Mouse (Mus musculus) heart, embryonic 12.5 days (tissue): ENCODE measurements at regions not wholly inside any gene's neighbourhood (a gene's known extent, or its start where the extent isn't known, plus 50 kb on each side); places are given as distances from the start of the nearest gene placed in this dataset.

Source experiments
- ATAC-seq: fragments of 200-750 bp; cut with Nextera tagmentation; 2 replicates; pipeline ENCODE4 v1.8.0; 2017; ENCODE audit warnings: moderate TSS enrichment, moderate library complexity; ENCODE audit not compliant: insufficient number of reproducible peaks, low FRiP score
- H3K27ac ChIP-seq: fragments of 300-500 bp; sonication (generic); 2 replicates; pipeline ENCODE4 v1.5.1; 2016; ENCODE audit warnings: mild to moderate bottlenecking, moderate library complexity; ENCODE audit not compliant: poor library complexity, severe bottlenecking
- H3K27me3 ChIP-seq: fragments of 300-500 bp; sonication (generic); replicated peaks from 2 replicates; pipeline ENCODE4 v1.6.1; 2016; ENCODE audit warnings: mild to moderate bottlenecking, moderate library complexity
- H3K36me3 ChIP-seq: fragments of 300-500 bp; sonication (generic); 2 replicates; pipeline ENCODE4 v1.6.1; 2016; ENCODE audit warnings: mild to moderate bottlenecking, moderate library complexity
- H3K4me1 ChIP-seq: fragments of 300-500 bp; sonication (generic); replicated peaks from 2 replicates; pipeline ENCODE4 v1.6.1; 2016; ENCODE audit warnings: mild to moderate bottlenecking
- H3K4me2 ChIP-seq: fragments of 300-500 bp; sonication (generic); 2 replicates; pipeline ENCODE4 v1.6.1; 2016; ENCODE audit warnings: mild to moderate bottlenecking, moderate library complexity
- H3K4me3 ChIP-seq: fragments of 300-500 bp; sonication (generic); 2 replicates; pipeline ENCODE4 v1.5.1; 2016; ENCODE audit warnings: mild to moderate bottlenecking
- H3K9ac ChIP-seq: fragments of 300-500 bp; sonication (generic); 2 replicates; pipeline ENCODE4 v1.6.1; 2016; ENCODE audit warnings: mild to moderate bottlenecking, moderate library complexity
- H3K9me3 ChIP-seq: fragments of 300-500 bp; sonication (generic); replicated peaks from 2 replicates; pipeline ENCODE4 v1.6.1; 2016; ENCODE audit warnings: mild to moderate bottlenecking, moderate library complexity
- WGBS: fragments of 180-500 bp; shearing (Covaris S2); methylation state at CpG from one replicate; pipeline ENCODE4 v1.1.7; 2016; 5-methylcytosine and 5-hydroxymethylcytosine counted together

DNA sequence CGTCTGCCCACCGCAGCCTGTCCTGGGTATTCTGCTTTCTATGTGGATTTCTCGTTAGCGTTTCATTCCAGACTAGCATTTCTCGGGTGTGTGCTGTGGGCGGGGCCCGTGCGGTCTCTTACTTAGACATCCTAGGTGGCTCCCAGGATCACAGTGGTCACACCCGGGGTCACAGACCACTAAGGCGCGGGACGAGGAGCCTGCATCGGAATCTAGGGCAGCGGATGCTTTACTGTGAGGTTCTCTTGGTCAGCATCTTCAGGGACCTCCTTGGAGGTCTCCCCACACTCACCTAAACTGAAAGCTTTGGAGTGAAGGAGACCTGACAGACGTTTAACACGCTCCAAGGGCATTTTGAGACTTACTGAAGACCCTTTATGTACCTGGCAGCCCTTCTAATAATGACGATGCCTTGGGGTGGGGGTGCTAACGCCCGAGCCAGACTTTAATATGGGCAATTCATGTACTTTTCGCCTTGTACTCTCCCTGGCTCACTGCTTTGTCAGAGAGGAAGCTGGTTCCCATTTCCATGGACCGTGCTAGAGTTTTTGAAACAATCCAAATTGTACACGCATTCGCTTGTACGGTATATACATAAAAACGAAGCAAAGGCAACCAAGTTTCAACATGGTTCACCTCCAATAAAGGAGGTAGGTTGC lies 77.3 kb upstream of the Chd2 start:
- Histone ChIP-seq H3K27ac (peak overlapping the region; percentile 99), H3K36me3 (no peaks in the 10 kb centered on the region), H3K4me2 (peak overlapping the region; percentile 80), H3K4me3 (peak overlapping the region; percentile 64), H3K9ac (peak overlapping the region; percentile 86), H3K27me3 (no peaks in the 10 kb centered on the region), H3K4me1 (peaks cover 18% of the 10 kb centered on the region), H3K9me3 (no peaks in the 10 kb centered on the region)
- WGBS, result 13% methylated on average over 25 of the region's 25 CpGs
- peak; percentile 69 for ATAC-seq

DNA sequence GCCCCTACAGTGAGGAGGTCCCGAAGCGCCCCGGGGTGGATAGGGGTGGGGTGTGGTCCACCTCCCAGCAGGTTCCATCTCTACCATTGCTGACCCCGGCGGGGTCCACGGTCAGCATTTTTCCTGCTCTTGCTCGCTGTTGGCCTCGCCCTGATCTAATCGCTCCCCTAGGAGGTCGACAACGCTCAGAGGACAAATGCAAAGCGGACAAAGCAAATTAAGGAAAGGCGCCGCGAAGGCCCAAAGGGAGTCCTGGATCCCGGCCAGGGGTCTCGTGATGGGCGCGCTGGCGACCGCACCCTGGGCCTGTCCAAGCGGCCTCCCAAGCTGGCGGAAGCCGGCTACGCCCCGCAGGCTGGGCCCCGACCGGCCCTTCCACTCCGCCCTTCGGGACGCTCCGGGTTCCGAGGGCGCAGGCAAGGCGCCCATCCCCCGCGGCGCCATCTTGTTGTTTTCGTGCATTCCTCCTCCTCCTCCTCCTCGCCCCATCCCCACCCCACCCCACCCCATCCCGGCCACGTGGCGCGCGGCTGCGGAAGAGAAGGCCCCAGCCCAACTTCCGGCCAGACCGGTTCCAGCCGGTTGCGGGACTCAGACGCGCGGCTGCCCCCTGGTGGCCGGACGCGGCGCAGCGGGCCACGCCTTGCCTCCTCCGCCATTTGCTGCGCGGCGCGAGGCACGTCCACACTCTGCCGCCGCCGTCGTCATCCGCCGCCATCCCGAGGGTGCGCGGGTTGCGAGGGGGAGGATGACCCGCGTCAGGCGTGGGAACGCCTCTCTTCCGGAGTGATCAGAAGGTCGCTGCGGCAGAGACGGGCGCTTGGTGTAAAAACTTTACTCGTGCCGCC lies 76.5 kb upstream of the Chd2 start:
- H3K4me1 ChIP-seq, result peaks cover 18% of the 10 kb centered on the region
- no peaks in the 10 kb centered on the region for H3K9me3 ChIP-seq
- peak overlapping the region; percentile 64 for H3K4me3 ChIP-seq
- WGBS, result under 1% methylated on average over 75 of the region's 86 CpGs
- H3K9ac ChIP-seq, result peak overlapping the region; percentile 91
- peak overlapping the region; percentile 80 for H3K4me2 ChIP-seq
- no peaks in the 10 kb centered on the region for H3K36me3 ChIP-seq
- H3K27me3 ChIP-seq, result no peaks in the 10 kb centered on the region
- ATAC-seq, result peak; percentile 96
- H3K27ac ChIP-seq, result peak overlapping the region; percentile 99

DNA sequence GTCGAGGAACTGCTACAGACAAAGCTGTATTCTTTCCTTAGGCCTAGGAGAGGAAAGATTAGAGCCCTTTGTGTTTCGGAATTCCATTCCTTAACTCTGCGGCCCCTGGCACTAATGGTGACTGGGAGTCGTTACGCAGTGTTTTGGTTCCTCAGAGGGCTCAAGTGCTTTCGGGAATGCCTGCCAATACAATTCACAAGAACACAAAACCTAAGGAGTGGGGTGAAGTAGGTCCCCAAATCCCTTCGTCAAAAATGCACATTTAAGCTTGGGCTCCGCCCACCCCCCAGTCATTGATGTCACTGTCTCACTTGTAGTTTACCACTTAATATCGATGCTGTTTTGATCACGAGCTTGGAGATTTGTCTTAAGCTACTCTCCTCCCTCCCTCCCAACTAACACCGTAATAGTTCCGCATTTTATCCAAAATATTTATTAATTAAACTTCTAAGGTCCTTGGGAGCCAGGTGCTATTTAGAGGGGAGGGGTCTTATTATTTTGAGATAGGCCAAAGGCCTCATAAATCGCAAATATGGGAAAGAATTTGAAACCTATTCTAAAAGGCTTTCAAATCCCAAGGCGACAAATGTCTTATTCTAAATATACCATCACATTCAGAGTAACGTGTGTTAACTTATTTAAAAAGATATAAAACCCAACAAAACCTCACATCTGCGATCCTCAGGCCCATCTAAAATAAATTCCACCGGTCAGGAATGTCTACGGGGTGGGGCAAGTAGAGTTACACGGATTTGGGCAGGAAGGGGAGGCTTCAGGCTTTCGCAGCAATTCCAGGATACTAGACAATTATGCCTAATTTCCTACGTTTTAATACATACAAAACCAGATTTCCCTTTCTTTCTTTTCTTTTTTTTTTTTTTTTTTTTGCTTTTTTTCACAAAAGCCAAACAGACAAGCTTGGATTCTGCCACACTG lies 75.6 kb upstream of the Chd2 start:
- Histone ChIP-seq H3K27me3 (no peaks in the 10 kb centered on the region), H3K27ac (peak overlapping the region; percentile 99), H3K4me3 (peak overlapping the region; percentile 64), H3K36me3 (no peaks in the 10 kb centered on the region), H3K9me3 (no peaks in the 10 kb centered on the region), H3K4me1 (peaks cover 14% of the 10 kb centered on the region), H3K4me2 (peak overlapping the region; percentile 80), H3K9ac (peak overlapping the region; percentile 91)
- 6% methylated on average over 21 of the region's 21 CpGs for WGBS
- ATAC-seq, result no peak

DNA sequence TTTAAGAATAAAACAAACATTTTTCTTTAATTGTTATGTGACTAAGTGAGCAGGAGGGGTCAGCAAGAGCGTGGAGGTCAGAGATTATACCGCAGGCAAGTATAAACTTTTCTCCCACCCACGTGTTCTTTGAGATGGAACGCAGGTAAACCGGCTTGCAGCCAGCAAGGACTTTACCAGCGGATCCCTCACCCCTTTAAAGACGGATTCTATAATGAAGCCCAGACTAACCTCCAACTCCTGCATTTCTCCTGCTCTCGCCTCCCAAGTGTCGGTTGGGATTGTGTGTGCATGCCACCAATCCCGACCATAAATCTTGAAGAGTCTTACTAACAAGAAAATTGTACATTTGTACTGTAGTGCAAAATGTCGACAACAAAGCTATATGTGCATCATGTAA lies 74.4 kb upstream of the Chd2 start:
- no peak for ATAC-seq
- Histone ChIP-seq H3K36me3 (no peaks in the 10 kb centered on the region), H3K4me3 (no peak overlapping the region), H3K27me3 (no peaks in the 10 kb centered on the region), H3K27ac (peak overlapping the region; percentile 99; the same call in 1 of the 2 replicates), H3K4me1 (peaks cover 14% of the 10 kb centered on the region), H3K4me2 (peak overlapping the region; percentile 16; the same call in 1 of the 2 replicates), H3K9ac (peak overlapping the region; percentile 48; the same call in 1 of the 2 replicates), H3K9me3 (no peaks in the 10 kb centered on the region)
- 52% methylated on average over 11 of the region's 11 CpGs for WGBS

DNA sequence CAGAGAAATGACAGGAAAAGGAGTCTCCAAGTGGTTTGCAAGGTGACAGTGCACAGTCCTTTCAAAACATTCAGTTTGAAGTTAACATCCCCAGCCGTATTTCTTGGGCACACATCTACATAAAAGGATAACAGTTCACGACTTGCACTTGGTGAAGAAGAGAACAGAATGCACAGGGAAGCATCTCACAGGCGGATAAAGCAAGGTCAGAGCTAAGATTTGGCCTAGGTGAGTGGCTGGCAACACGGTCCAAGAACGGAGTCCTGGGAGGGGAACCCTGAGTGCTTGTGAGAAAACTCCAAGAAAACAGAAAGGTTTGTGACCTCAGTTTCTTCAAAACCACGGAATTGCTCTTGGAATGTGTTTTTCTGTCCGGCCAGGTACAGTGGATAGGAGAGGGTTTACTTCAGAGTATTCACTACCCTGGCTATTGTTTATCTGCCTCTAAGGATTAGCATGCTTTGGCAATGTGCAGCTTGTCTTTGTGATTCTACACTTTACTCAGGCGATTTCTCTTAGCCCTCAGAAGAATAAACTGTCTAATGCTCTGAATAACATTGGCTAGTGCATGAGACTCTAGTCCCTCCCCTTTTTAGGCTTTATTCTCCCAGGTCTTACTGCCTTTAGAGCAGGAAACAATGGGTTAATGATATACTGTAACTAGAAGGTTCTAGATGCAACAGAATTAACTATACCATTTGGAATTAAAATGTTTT lies 73.4 kb upstream of the Chd2 start:
- WGBS, result 68% methylated on average over 8 of the region's 8 CpGs
- 0 out of 2 replicates have a peak overlapping the region, but pooled peaks have one; percentile 11 for H3K27ac ChIP-seq
- H3K4me2 ChIP-seq, result no peak overlapping the region
- H3K4me3 ChIP-seq, result no peak overlapping the region
- H3K9ac ChIP-seq, result no peak overlapping the region
- no peaks in the 10 kb centered on the region for H3K27me3 ChIP-seq
- H3K36me3 ChIP-seq, result no peaks in the 10 kb centered on the region
- peaks cover 14% of the 10 kb centered on the region for H3K4me1 ChIP-seq
- no peaks in the 10 kb centered on the region for H3K9me3 ChIP-seq
- ATAC-seq, result no peak

DNA sequence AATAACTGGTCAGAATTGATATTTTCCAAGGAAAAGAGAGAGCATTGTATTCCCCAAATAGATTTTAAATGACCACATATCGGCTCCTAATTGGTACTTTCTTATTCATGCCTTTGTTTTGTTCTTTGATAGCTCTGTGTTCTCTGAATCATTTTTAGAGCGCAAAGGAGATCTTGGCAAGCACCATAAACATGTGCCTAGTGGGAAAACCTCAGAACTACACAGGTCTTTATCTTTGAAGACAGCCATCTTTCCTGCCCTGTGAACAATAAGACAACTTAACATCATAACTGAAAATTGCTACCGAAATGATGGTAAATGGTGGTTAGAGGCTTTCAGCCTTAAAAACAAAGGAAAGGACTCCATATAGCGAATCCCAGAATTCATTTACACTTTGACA lies 72.7 kb upstream of the Chd2 start:
- peaks cover 14% of the 10 kb centered on the region for H3K4me1 ChIP-seq
- no peak overlapping the region for H3K27ac ChIP-seq
- 85% methylated on average over 4 of the region's 4 CpGs for WGBS
- no peaks in the 10 kb centered on the region for H3K27me3 ChIP-seq
- no peak overlapping the region for H3K4me3 ChIP-seq
- ATAC-seq, result no peak
- H3K4me2 ChIP-seq, result no peak overlapping the region
- H3K36me3 ChIP-seq, result no peaks in the 10 kb centered on the region
- H3K9ac ChIP-seq, result no peak overlapping the region
- no peaks in the 10 kb centered on the region for H3K9me3 ChIP-seq

DNA sequence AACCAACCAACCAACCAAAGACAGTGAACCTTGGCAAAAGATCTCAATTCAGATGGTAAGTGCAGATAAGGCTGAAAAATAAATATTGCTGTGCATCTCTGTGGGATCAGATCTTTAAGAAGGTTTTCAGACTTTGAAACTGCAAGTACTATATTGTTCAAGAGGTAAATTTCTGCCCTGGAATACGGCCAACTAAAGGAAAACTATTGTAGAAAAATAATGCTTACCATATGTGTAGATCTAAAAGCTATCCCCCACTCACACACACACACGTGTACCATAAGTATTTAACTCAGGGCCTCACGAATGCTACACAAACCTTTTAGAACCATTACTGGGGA lies 71.1 kb upstream of the Chd2 start:
- no peak overlapping the region for H3K9ac ChIP-seq
- H3K4me2 ChIP-seq, result no peak overlapping the region
- H3K27ac ChIP-seq, result no peak overlapping the region
- no peaks in the 10 kb centered on the region for H3K27me3 ChIP-seq
- 66% methylated on average over 3 of the region's 3 CpGs for WGBS
- H3K4me3 ChIP-seq, result no peak overlapping the region
- no peaks in the 10 kb centered on the region for H3K9me3 ChIP-seq
- H3K4me1 ChIP-seq, result peaks cover 16% of the 10 kb centered on the region
- ATAC-seq, result no peak
- H3K36me3 ChIP-seq, result no peaks in the 10 kb centered on the region

DNA sequence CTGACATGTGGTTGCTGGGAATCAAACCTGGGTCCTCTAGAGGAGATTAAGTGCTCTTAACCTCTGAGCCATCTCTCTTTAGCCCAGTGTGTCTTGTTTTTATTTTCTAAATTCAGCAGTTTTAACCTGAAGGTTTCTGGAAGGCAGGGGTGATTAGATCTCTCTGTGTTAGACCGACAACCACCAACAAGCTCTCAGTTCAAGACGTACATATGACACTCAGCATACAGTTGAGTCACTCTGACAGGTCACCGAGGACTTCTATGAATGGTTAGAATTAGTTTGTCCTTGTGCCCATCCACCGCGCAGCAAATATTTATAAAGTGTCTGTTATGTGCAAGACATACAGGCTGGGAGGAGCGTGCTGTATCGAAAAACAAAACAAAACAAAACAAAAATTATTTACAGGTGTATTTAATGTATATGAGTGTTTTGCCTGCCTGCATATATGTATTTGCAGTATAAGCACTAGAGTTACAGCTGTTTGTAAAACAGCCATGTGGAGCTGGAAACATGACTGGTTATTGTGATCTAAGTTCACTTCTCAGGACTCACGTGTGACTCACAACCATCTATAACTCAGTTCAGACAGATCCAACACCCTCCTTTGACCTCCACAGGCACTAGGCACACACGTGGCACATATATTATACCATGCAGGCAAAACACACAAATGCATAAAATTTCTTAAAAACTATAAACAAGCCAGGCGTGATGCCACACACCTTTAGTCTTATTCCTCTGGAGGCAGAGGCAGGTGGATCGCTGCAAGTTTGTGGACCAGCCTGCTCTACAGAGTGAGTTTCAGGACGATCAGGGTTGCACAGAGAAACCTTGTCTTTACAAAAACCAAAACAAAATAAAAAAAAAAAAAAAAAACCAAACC lies 70.5 kb upstream of the Chd2 start:
- Histone ChIP-seq H3K9ac (no peak overlapping the region), H3K36me3 (no peaks in the 10 kb centered on the region), H3K9me3 (no peaks in the 10 kb centered on the region), H3K27me3 (no peaks in the 10 kb centered on the region), H3K4me3 (no peak overlapping the region), H3K4me1 (peaks cover 16% of the 10 kb centered on the region), H3K4me2 (no peak overlapping the region), H3K27ac (no peak overlapping the region)
- WGBS, result 88% methylated on average over 12 of the region's 12 CpGs
- no peak for ATAC-seq

DNA sequence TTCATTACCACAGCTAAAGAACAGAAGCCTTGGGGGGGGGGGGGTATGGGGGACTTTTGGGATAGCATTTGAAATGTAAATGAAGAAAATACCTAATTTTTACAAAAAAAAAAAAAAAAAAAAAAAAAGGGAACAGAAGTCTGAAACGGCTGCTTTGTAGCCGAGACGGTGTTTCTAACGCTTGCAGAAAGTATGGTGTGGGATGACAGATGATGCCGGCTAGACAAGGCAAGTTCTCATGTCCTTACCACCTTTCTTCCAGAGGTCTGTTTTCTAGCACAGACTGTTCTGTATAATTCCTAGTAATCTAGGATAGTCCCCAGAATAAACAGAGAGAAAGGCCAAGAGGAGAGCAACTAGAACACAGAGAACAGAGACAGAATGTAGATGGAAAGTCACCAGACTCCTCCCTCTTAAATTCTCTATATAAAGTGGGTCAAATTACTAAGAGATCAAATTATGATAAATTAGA lies 67.2 kb upstream of the Chd2 start:
- Histone ChIP-seq H3K27ac (no peak overlapping the region), H3K9me3 (no peaks in the 10 kb centered on the region), H3K4me3 (no peak overlapping the region), H3K9ac (no peak overlapping the region), H3K4me2 (peak overlapping the region; percentile 25; the same call in 1 of the 2 replicates), H3K36me3 (no peaks in the 10 kb centered on the region), H3K27me3 (no peaks in the 10 kb centered on the region), H3K4me1 (0 out of 2 replicates have a peak, but pooled peaks cover 2% of the 10 kb centered on the region)
- 41% methylated on average over 5 of the region's 5 CpGs for WGBS
- no peak for ATAC-seq
